Mouse (Mus musculus): Measurements from ENCODE around the gene Ric8b. TPM values are rescaled to one million over a fixed set of nuclear protein-coding genes. Genes with fewer than 3 reads are reported as not detected.

Ric8b gene
- polyA plus RNA-seq, 1 experiment from 2014 or later: 15.7 TPM

GRCm38 (mm10) chr10:84906895-84907294 lies 10.5 kb upstream of the Ric8b start:
- no peak overlapping the region for H3K27ac ChIP-seq (ENCODE audit: low read length)
- H3K9me3 ChIP-seq (replicated peaks; ENCODE audit: control insufficient read depth, low read length): no peaks in the 10 kb centered on the region
- H3K36me3 ChIP-seq (ENCODE audit: control insufficient read depth, insufficient read depth): no peaks in the 10 kb centered on the region
- WGBS: 77% methylated on average over 9 of the region's 9 CpGs
- H3K4me1 ChIP-seq (ENCODE audit: control insufficient read depth, insufficient read depth, low read length): peaks cover 10% of the 10 kb centered on the region
- no peak for ATAC-seq (replicated peaks; ENCODE audit: extremely low read depth, insufficient read depth, low FRiP score)
- no peaks in the 10 kb centered on the region; the same call in 1 of the 2 replicates for H3K27me3 ChIP-seq (ENCODE audit: control insufficient read depth, insufficient read depth, low read length)
- H3K4me3 ChIP-seq (ENCODE audit: low read length): no peak overlapping the region
- no peak overlapping the region for H3K4me2 ChIP-seq (ENCODE audit: low read depth, low read length)
- H3K9ac ChIP-seq (ENCODE audit: low read length): no peak overlapping the region

GRCm38 (mm10) chr10:84908006-84908405 lies 9.4 kb upstream of the Ric8b start:
- H3K27me3 ChIP-seq (ENCODE audit: control insufficient read depth, insufficient read depth, low read length): no peaks in the 10 kb centered on the region; the same call in 1 of the 2 replicates
- H3K4me1 ChIP-seq (ENCODE audit: control insufficient read depth, insufficient read depth, low read length): peaks cover 7% of the 10 kb centered on the region
- WGBS: 78% methylated on average over 3 of the region's 3 CpGs
- H3K9me3 ChIP-seq (replicated peaks; ENCODE audit: control insufficient read depth, low read length): no peaks in the 10 kb centered on the region
- no peak overlapping the region for H3K4me3 ChIP-seq (ENCODE audit: low read length)
- no peak overlapping the region for H3K9ac ChIP-seq (ENCODE audit: low read length)
- H3K27ac ChIP-seq (ENCODE audit: low read length): no peak overlapping the region
- H3K4me2 ChIP-seq (ENCODE audit: low read depth, low read length): no peak overlapping the region
- no peaks in the 10 kb centered on the region for H3K36me3 ChIP-seq (ENCODE audit: control insufficient read depth, insufficient read depth)
- ATAC-seq (replicated peaks; ENCODE audit: extremely low read depth, insufficient read depth, low FRiP score): no peak

- no peak overlapping the region for H3K9ac ChIP-seq (ENCODE audit: low read length)
- H3K36me3 ChIP-seq (ENCODE audit: control insufficient read depth, insufficient read depth): no peaks in the 10 kb centered on the region
- peaks cover 3% of the 10 kb centered on the region for H3K4me1 ChIP-seq (ENCODE audit: control insufficient read depth, insufficient read depth, low read length)
- ATAC-seq (replicated peaks; ENCODE audit: extremely low read depth, insufficient read depth, low FRiP score): no peak
- H3K4me3 ChIP-seq (ENCODE audit: low read length): no peak overlapping the region
- H3K27ac ChIP-seq (ENCODE audit: low read length): no peak overlapping the region
- H3K27me3 ChIP-seq (ENCODE audit: control insufficient read depth, insufficient read depth, low read length): no peaks in the 10 kb centered on the region; the same call in 1 of the 2 replicates
- 85% methylated on average over 3 of the region's 3 CpGs for WGBS
- H3K4me2 ChIP-seq (ENCODE audit: low read depth, low read length): no peak overlapping the region
- H3K9me3 ChIP-seq (replicated peaks; ENCODE audit: control insufficient read depth, low read length): no peaks in the 10 kb centered on the region
These were observed 8.9 kb upstream of the Ric8b start for GRCm38 (mm10) chr10:84908471-84908870.

DNA sequence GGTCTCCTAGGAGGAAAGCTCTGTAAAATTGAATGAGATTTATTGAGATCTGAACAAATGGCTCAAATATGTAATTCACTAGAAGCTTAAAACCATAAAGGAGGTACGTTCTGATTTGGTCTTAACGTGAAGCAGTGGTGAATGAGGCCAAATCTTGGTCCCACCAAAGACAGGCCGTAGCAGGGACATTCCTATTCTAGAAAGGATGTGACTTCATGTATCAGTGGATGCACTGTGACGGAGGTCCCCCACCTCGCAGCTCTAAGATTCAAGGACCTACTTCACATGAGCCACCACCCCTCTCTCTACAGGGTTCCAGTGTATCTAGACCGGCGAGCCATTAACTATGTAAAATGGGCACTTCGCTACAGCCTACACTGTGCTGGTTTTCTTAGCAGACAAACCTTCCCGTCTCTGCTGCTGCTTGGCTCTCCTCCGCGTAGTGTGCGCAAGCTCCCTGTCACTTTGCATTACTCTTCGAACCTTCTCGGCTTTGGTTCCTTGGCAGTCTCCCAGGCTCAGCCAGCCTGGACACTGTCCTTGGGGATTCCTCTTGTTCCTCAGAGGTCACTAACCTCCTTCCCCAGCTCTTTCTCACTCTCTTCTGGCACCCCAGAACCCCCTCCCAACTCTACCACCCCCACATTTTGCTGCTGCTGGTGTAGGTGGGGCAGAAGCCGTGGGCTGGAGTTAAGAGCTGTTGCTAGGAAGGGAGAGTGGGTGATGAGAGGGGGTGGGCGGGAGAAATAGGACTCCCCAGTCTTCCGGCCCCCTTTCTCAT lies 8.2 kb upstream of the Ric8b start:
- Histone ChIP-seq H3K4me2 (ENCODE audit: low read depth, low read length) (peak overlapping the region; percentile 35; the same call in 1 of the 2 replicates), H3K9me3 (replicated peaks; ENCODE audit: control insufficient read depth, low read length) (no peaks in the 10 kb centered on the region), H3K27ac (ENCODE audit: low read length) (no peak overlapping the region), H3K27me3 (ENCODE audit: control insufficient read depth, insufficient read depth, low read length) (no peaks in the 10 kb centered on the region; the same call in 1 of the 2 replicates), H3K9ac (ENCODE audit: low read length) (no peak overlapping the region), H3K4me1 (ENCODE audit: control insufficient read depth, insufficient read depth, low read length) (no peaks in the 10 kb centered on the region), H3K36me3 (ENCODE audit: control insufficient read depth, insufficient read depth) (no peaks in the 10 kb centered on the region), H3K4me3 (ENCODE audit: low read length) (no peak overlapping the region)
- WGBS: 70% methylated on average over 17 of the region's 17 CpGs
- ATAC-seq (replicated peaks; ENCODE audit: extremely low read depth, insufficient read depth, low FRiP score): no peak

- Histone ChIP-seq H3K9me3 (replicated peaks; ENCODE audit: control insufficient read depth, low read length) (no peaks in the 10 kb centered on the region), H3K27me3 (ENCODE audit: control insufficient read depth, insufficient read depth, low read length) (no peaks in the 10 kb centered on the region; the same call in 1 of the 2 replicates), H3K4me2 (ENCODE audit: low read depth, low read length) (no peak overlapping the region), H3K9ac (ENCODE audit: low read length) (no peak overlapping the region), H3K4me3 (ENCODE audit: low read length) (no peak overlapping the region), H3K4me1 (ENCODE audit: control insufficient read depth, insufficient read depth, low read length) (no peaks in the 10 kb centered on the region), H3K27ac (ENCODE audit: low read length) (no peak overlapping the region), H3K36me3 (ENCODE audit: control insufficient read depth, insufficient read depth) (no peaks in the 10 kb centered on the region)
- 52% methylated on average over 7 of the region's 7 CpGs for WGBS
- ATAC-seq (replicated peaks; ENCODE audit: extremely low read depth, insufficient read depth, low FRiP score): no peak
These were observed 7.2 kb upstream of the Ric8b start for GRCm38 (mm10) chr10:84910194-84910593.

GRCm38 (mm10) chr10:84910758-84911384 lies 6.5 kb upstream of the Ric8b start:
- WGBS: 74% methylated on average over 1 of the region's 1 CpGs

GRCm38 (mm10) chr10:84913148-84913547 lies 4.3 kb upstream of the Ric8b start:
- peaks cover 3% of the 10 kb centered on the region for H3K4me1 ChIP-seq (ENCODE audit: control insufficient read depth, insufficient read depth, low read length)
- no peak overlapping the region for H3K4me3 ChIP-seq (ENCODE audit: low read length)
- no peak overlapping the region for H3K27ac ChIP-seq (ENCODE audit: low read length)
- H3K4me2 ChIP-seq (ENCODE audit: low read depth, low read length): no peak overlapping the region
- no peaks in the 10 kb centered on the region for H3K27me3 ChIP-seq (ENCODE audit: control insufficient read depth, insufficient read depth, low read length)
- no peak for ATAC-seq (replicated peaks; ENCODE audit: extremely low read depth, insufficient read depth, low FRiP score)
- H3K9ac ChIP-seq (ENCODE audit: low read length): no peak overlapping the region
- H3K9me3 ChIP-seq (replicated peaks; ENCODE audit: control insufficient read depth, low read length): no peaks in the 10 kb centered on the region
- WGBS: 20% methylated on average over 1 of the region's 1 CpGs
- no peaks in the 10 kb centered on the region for H3K36me3 ChIP-seq (ENCODE audit: control insufficient read depth, insufficient read depth)

More at GRCm38 (mm10) chr10:84910758-84911384, 6.5 kb upstream of the Ric8b start:
- Histone ChIP-seq H3K27me3 (ENCODE audit: control insufficient read depth, insufficient read depth, low read length) (no peaks in the 10 kb centered on the region), H3K9me3 (replicated peaks; ENCODE audit: control insufficient read depth, low read length) (no peaks in the 10 kb centered on the region), H3K27ac (ENCODE audit: low read length) (no peak overlapping the region), H3K4me3 (ENCODE audit: low read length) (no peak overlapping the region), H3K4me1 (ENCODE audit: control insufficient read depth, insufficient read depth, low read length) (no peaks in the 10 kb centered on the region), H3K9ac (ENCODE audit: low read length) (no peak overlapping the region), H3K4me2 (ENCODE audit: low read depth, low read length) (no peak overlapping the region), H3K36me3 (ENCODE audit: control insufficient read depth, insufficient read depth) (no peaks in the 10 kb centered on the region)
- ATAC-seq (replicated peaks; ENCODE audit: extremely low read depth, insufficient read depth, low FRiP score): no peak

GRCm38 (mm10) chr10:84915476-84915875 lies 1.9 kb upstream of the Ric8b start:
- no peak for ATAC-seq (replicated peaks; ENCODE audit: extremely low read depth, insufficient read depth, low FRiP score)

DNA sequence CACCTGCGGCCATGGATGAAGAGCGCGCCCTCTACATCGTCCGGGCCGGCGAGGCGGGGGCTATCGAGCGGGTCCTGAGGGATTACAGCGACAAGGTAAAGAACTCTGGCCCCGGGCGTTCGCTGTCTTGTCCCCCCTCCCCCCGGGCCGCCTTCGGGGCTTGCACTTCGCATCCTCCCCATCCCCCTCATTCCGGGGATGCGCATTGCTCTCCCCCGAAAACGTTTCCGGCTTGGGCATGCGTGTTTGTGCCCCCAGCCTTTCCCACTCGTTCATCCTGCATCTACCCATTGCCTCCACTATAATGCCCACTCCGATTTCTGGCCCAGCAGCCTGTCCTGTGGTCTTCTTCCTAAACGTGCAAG lies 297 bp downstream of the Ric8b start:
- Histone ChIP-seq H3K36me3 (ENCODE audit: control insufficient read depth, insufficient read depth) (peaks cover 2% of the 10 kb centered on the region; the same call in 1 of the 2 replicates), H3K27me3 (ENCODE audit: control insufficient read depth, insufficient read depth, low read length) (no peaks in the 10 kb centered on the region), H3K4me3 (ENCODE audit: low read length) (peak overlapping the region; percentile 89), H3K27ac (ENCODE audit: low read length) (peak overlapping the region; percentile 97), H3K9ac (ENCODE audit: low read length) (peak overlapping the region; percentile 90), H3K9me3 (replicated peaks; ENCODE audit: control insufficient read depth, low read length) (no peaks in the 10 kb centered on the region), H3K4me1 (ENCODE audit: control insufficient read depth, insufficient read depth, low read length) (peaks cover 16% of the 10 kb centered on the region), H3K4me2 (ENCODE audit: low read depth, low read length) (peak overlapping the region; percentile 85)
- peak; percentile 3 for ATAC-seq (replicated peaks; ENCODE audit: extremely low read depth, insufficient read depth, low FRiP score)
- WGBS: under 1% methylated on average over 16 of the region's 27 CpGs

More at GRCm38 (mm10) chr10:84915476-84915875, 1.9 kb upstream of the Ric8b start:
- 80% methylated on average over 6 of the region's 6 CpGs for WGBS
- Histone ChIP-seq H3K4me1 (ENCODE audit: control insufficient read depth, insufficient read depth, low read length) (peaks cover 16% of the 10 kb centered on the region), H3K9me3 (replicated peaks; ENCODE audit: control insufficient read depth, low read length) (no peaks in the 10 kb centered on the region), H3K36me3 (ENCODE audit: control insufficient read depth, insufficient read depth) (no peaks in the 10 kb centered on the region), H3K4me2 (ENCODE audit: low read depth, low read length) (no peak overlapping the region), H3K27ac (ENCODE audit: low read length) (no peak overlapping the region), H3K4me3 (ENCODE audit: low read length) (no peak overlapping the region), H3K9ac (ENCODE audit: low read length) (no peak overlapping the region), H3K27me3 (ENCODE audit: control insufficient read depth, insufficient read depth, low read length) (no peaks in the 10 kb centered on the region)

Measured in heart, embryonic 16.5 days (tissue).